In genomic region chr12:102285318-102285717, GRCm38 (mm10) we compare ENCODE assay signal across 17 mouse cellular contexts. TPM values are rescaled to one million over a fixed set of nuclear protein-coding genes. Genes with fewer than 3 reads are reported as not detected.
DNase-seq lines count a peak whose midpoint lies in the region; ATAC-seq and TF ChIP-seq lines count a peak whose summit lies in the region.
"Had no signal": no experiment of that assay in that cellular context is flagged by ENCODE, and none has a peak within 500 bp of the region (broad histone marks: within the 10 kb centered on the region; RNA-seq: fewer than 3 reads in every experiment).

No protein-coding gene starts in this region.

- WGBS in heart, embryonic 16.5 days = 64% methylated on average over 6 of the region's 6 CpGs
- WGBS in lung, embryonic 16.5 days = 74% methylated on average over 6 of the region's 6 CpGs
- WGBS in heart, postnatal 0 days = 63% methylated on average over 6 of the region's 6 CpGs
- 84% methylated on average over 6 of the region's 6 CpGs for WGBS in small intestine, adult 2 months

- intact Hi-C loops in left cerebral cortex, postnatal 10 days (cut with DNase I) = no loop called here

- H3K9ac ChIP-seq in heart, embryonic 16.5 days (ENCODE audit: low read length) = peak overlapping the region; percentile 91; the same call in 1 of the 2 replicates
- H3K9ac ChIP-seq in lung, embryonic 16.5 days (ENCODE audit: low read length) = no peak overlapping the region
- no peak overlapping the region; the same call in 1 of the 2 replicates for H3K9ac ChIP-seq in heart, postnatal 0 days (replicated peaks; ENCODE audit: low read depth, low read length)
- H3K9ac ChIP-seq: embryonic facial prominence, embryonic 12.5 days; forebrain, embryonic 12.5 days; hindbrain, embryonic 14.5 days had no signal

- H3K4me2 ChIP-seq in heart, embryonic 16.5 days (ENCODE audit: low read depth, low read length) = peak overlapping the region; percentile 95
- H3K4me2 ChIP-seq in lung, embryonic 16.5 days (ENCODE audit: low read depth, low read length) = peak overlapping the region; percentile 94; the same call in 1 of the 2 replicates
- peak overlapping the region; percentile 84 for H3K4me2 ChIP-seq in heart, postnatal 0 days (ENCODE audit: low read depth, low read length)
- H3K4me2 ChIP-seq: forebrain, embryonic 12.5 days had no signal

- H3K27ac ChIP-seq in heart, embryonic 16.5 days (ENCODE audit: low read length) = peak overlapping the region; percentile 5; the same call in 1 of the 2 replicates
- no peak overlapping the region for H3K27ac ChIP-seq in lung, embryonic 16.5 days (ENCODE audit: low read length)
- H3K27ac ChIP-seq in heart, postnatal 0 days (ENCODE audit: low read depth) = peak overlapping the region; percentile 79
- H3K27ac ChIP-seq in small intestine, adult 2 months (ENCODE audit: insufficient read depth, low read depth, low read length) = 0 out of 2 replicates have a peak overlapping the region, but pooled peaks have one; percentile 12
- H3K27ac ChIP-seq: embryonic facial prominence, embryonic 12.5 days; forebrain, embryonic 12.5 days; hindbrain, embryonic 14.5 days; midbrain, embryonic 10.5 days had no signal

- no peak for TF ChIP-seq EP300 in heart, postnatal 0 days (IDR thresholded peaks at IDR 0.05; ENCODE audit: low read depth)

- H3K27me3 ChIP-seq in heart, embryonic 16.5 days (ENCODE audit: control insufficient read depth, insufficient read depth, low read length) = no peaks in the 10 kb centered on the region
- no peaks in the 10 kb centered on the region; the same call in 1 of the 2 replicates for H3K27me3 ChIP-seq in lung, embryonic 16.5 days (ENCODE audit: control insufficient read depth, insufficient read depth, low read depth, low read length)
- no peaks in the 10 kb centered on the region for H3K27me3 ChIP-seq in heart, postnatal 0 days (ENCODE audit: control insufficient read depth, insufficient read depth, low read length)
- H3K27me3 ChIP-seq in small intestine, adult 2 months (ENCODE audit: control insufficient read depth, insufficient read depth, low read length) = no peaks in the 10 kb centered on the region

- H3K9me3 ChIP-seq in heart, embryonic 16.5 days (replicated peaks; ENCODE audit: control insufficient read depth, low read length) = no peaks in the 10 kb centered on the region
- H3K9me3 ChIP-seq in lung, embryonic 16.5 days (ENCODE audit: control insufficient read depth, low read length) = no peaks in the 10 kb centered on the region
- no peaks in the 10 kb centered on the region for H3K9me3 ChIP-seq in heart, postnatal 0 days (replicated peaks; ENCODE audit: control insufficient read depth, low read length)
- H3K9me3 ChIP-seq: embryonic facial prominence, embryonic 12.5 days; forebrain, embryonic 12.5 days had no signal

- no peak for TF ChIP-seq CTCF in heart, postnatal 0 days (IDR thresholded peaks at IDR 0.05; ENCODE audit: low read depth)
- TF ChIP-seq CTCF in small intestine, adult 2 months (IDR thresholded peaks at IDR 0.05; ENCODE audit: extremely low read depth, insufficient read length, insufficient replicate concordance, low read depth, low read length) = no peak

- no peaks in the 10 kb centered on the region for H3K36me3 ChIP-seq in heart, embryonic 16.5 days (ENCODE audit: control insufficient read depth, insufficient read depth)
- peaks cover 3% of the 10 kb centered on the region; the same call in 1 of the 2 replicates for H3K36me3 ChIP-seq in lung, embryonic 16.5 days (ENCODE audit: control insufficient read depth, insufficient read depth, low read length)
- H3K36me3 ChIP-seq in heart, postnatal 0 days (replicated peaks; ENCODE audit: control insufficient read depth, insufficient read depth, low read length) = no peaks in the 10 kb centered on the region
- no peaks in the 10 kb centered on the region for H3K36me3 ChIP-seq in small intestine, adult 2 months (ENCODE audit: control insufficient read depth, insufficient read depth, low read length)
- H3K36me3 ChIP-seq: embryonic facial prominence, embryonic 12.5 days; forebrain, embryonic 12.5 days; midbrain, embryonic 10.5 days had no signal

- H3K4me3 ChIP-seq in heart, embryonic 16.5 days (ENCODE audit: low read length) = no peak overlapping the region
- H3K4me3 ChIP-seq in lung, embryonic 16.5 days (ENCODE audit: low read length) = no peak overlapping the region
- 0 out of 2 replicates have a peak overlapping the region, but pooled peaks have one; percentile 9 for H3K4me3 ChIP-seq in heart, postnatal 0 days (ENCODE audit: low read depth, low read length)
- no peak overlapping the region for H3K4me3 ChIP-seq in small intestine, adult 2 months (ENCODE audit: low read depth, low read length)
- H3K4me3 ChIP-seq: forebrain, embryonic 12.5 days; midbrain, embryonic 10.5 days had no signal

- no peak for DNase-seq in heart, adult 11 months
- DNase-seq in lung, postnatal 25 days (ENCODE audit: low spot score) = no peak
- peak; percentile 26 for DNase-seq in heart, postnatal 0 days (ENCODE audit: low spot score)
- DNase-seq in left cerebral cortex, postnatal 10 days (ENCODE audit: extremely low spot score in 1 of 2, low spot score in 2 of 2) = no peak
- DNase-seq: adrenal gland, adult 8-10 months; cerebellum, postnatal 14 days; kidney, postnatal 14 days; layer of hippocampus, postnatal 36 days; right cerebral cortex, postnatal 4 days; thymus, adult 18-20 months had no signal

- H3K4me1 ChIP-seq in heart, embryonic 16.5 days (ENCODE audit: control insufficient read depth, insufficient read depth, low read length) = peaks cover 51% of the 10 kb centered on the region
- peaks cover 43% of the 10 kb centered on the region for H3K4me1 ChIP-seq in lung, embryonic 16.5 days (replicated peaks; ENCODE audit: control insufficient read depth, insufficient read depth, low read length)
- H3K4me1 ChIP-seq in heart, postnatal 0 days (ENCODE audit: control insufficient read depth, insufficient read depth) = peaks cover 45% of the 10 kb centered on the region
- H3K4me1 ChIP-seq in small intestine, adult 2 months (ENCODE audit: control insufficient read depth, insufficient read depth, insufficient read length, low read length) = peaks cover 12% of the 10 kb centered on the region

- no peak for TF ChIP-seq POLR2A in small intestine, adult 2 months (IDR thresholded peaks at IDR 0.05; ENCODE audit: low read depth, low read length)

- no peak for ATAC-seq in heart, embryonic 16.5 days (replicated peaks; ENCODE audit: extremely low read depth, insufficient read depth, low FRiP score)
- ATAC-seq in lung, embryonic 16.5 days (ENCODE audit: low read depth) = no peak
- no peak for ATAC-seq in heart, postnatal 0 days (ENCODE audit: insufficient read depth, low read depth)

RNA-seq across cellular contexts. Expression of gene Rin3, which starts 2.5 kb away (rescaled TPM):
- polyA plus RNA-seq in heart, embryonic 16.5 days (2015; fragmentation: Nextera tagmentation; extraction: Ambion mirVana) = 9.5 and 9.7 TPM in 2 replicates
- 16.4 and 16.7 TPM in 2 replicates for polyA plus RNA-seq in lung, embryonic 16.5 days (2015; fragmentation: Nextera tagmentation; extraction: Ambion mirVana)
- total RNA-seq in heart, postnatal 0 days (2014; rRNA removed; ENCODE audit: low replicate concordance) = 11.6 and 13.4 TPM in 2 replicates
- 4.6 TPM in 2 replicates for polyA plus RNA-seq in heart, postnatal 0 days (2015; fragmentation: Nextera tagmentation; extraction: Ambion mirVana)
- polyA plus RNA-seq in small intestine, adult 2 months (2012; rRNA removed) = 5.9 and 10.7 TPM in 2 replicates
- 1 to 10 TPM; 3.7 to 3.8 TPM for total RNA-seq in left cerebral cortex, postnatal 10 days (2021)
